Mouse (Mus musculus): Measurements from ENCODE around the gene Ism1.

Ism1 gene

DNA sequence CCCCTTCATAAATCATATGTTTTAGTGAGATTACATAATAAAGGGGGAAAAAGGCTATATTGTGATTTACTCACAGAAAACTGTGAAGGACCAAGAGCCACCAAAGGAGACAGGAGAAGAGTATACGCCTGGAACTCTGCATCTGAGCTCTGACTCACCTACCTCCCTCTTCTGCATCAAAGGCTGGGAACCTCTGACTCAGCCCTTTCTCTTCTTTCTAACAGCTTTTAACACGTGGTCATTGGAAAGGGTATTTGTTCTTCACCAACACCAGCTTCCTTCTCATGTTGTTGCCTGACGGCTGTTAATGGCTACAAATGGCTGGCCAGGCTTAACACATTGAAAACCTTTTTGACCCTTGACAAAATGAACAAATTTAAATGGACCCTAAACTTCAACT, 36.2 kb downstream of the Ism1 start:
- no peak for DNase-seq (ENCODE audit: low spot score)

GRCm38 (mm10) chr2:139717772-139718171, 39.8 kb downstream of the Ism1 start:
- no peak for DNase-seq (ENCODE audit: low spot score)

- no peak for DNase-seq (ENCODE audit: low spot score)
These were observed 44.7 kb downstream of the Ism1 start for GRCm38 (mm10) chr2:139722700-139723099.

DNA sequence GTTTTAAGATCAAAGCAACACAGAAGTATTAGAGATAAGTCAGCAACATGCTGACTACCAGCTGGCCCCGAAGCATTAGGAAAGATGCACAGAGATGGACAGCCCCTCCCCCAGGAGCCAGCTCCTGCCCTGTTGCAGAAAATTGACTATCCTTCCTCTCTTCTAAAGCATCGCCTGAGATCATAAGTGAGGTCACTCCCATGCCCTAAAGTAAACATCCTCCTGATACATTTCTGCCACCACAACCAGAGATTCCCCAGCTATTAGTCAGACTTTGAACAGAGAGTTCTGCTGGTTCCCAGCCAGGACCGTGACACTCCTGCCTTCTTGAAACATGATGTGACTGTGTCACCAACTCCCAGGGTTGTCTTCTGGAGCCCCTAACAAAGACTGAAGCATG, 45.3 kb downstream of the Ism1 start:
- no peak for DNase-seq (ENCODE audit: low spot score)

DNA sequence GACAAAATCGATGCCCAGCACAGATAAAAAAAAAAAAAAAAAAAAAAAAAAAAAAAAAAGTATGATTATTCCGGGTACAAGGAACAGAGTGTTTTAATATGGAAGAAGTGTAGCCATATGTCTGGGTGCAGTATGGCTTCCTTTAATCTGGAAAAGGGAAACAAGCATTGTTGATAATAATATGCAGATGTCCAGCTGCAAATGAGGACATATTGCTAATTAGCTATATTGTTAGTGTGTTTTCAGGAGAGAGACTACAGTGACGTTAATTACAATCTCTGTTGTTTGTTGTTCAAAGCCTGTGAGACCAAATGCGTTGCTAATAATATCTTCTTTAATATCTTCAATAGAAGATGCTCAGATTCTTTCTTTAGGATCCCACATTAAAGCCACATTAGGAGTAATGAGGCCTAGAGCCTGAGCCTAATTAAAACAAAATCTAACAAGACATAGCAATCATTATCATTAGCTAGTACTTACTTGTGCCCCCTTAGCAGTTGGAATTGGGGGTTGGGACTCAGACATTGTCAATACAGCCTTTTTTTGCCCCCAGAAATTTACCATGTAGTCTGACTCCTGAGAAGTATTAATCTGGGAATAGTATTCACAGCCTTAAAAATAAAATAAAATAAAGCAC, 46.3 kb downstream of the Ism1 start:
- DNase-seq (ENCODE audit: low spot score), result no peak

- DNase-seq (ENCODE audit: low spot score), result no peak
These were observed 47.4 kb downstream of the Ism1 start for GRCm38 (mm10) chr2:139725328-139725727.

DNA sequence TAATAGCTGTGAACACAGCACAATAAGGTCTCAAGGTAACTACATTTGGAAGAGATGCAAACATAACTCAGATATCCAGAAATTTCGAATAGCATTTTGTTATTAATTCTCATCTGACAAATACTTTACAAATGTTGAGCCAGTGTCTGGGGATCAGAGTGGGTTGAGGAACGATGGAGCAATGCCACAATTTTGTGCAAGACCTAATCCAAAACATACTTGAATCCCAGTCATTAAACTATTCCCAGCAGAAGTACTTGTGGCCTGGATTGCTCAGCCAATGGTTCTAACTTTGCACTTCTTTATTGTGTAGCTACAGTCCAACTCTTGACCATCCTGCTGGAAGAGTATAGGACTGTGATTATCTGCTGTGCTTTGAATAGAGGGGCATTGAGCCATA, 50.1 kb downstream of the Ism1 start:
- no peak for DNase-seq (ENCODE audit: low spot score)

DNA sequence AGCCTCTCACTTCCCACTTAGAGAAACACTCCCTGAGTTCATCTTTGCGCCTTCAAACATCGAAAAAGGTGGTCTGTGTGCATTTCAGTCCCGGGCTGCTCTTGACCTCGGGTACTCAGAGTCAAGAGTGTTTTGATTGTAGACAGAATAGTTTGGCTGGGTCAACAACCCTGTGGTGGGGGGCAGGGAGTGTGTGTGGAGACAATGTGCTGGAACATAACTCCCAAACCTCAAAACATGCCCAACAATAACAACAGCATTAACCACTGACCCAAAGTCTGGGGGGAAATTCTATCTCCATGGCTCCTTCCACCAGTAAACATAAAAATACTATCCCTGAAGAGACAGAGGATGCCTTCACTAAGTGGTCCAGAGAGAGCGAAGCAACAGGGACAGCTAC, 51.4 kb downstream of the Ism1 start:
- no peak for DNase-seq (ENCODE audit: low spot score)

DNA sequence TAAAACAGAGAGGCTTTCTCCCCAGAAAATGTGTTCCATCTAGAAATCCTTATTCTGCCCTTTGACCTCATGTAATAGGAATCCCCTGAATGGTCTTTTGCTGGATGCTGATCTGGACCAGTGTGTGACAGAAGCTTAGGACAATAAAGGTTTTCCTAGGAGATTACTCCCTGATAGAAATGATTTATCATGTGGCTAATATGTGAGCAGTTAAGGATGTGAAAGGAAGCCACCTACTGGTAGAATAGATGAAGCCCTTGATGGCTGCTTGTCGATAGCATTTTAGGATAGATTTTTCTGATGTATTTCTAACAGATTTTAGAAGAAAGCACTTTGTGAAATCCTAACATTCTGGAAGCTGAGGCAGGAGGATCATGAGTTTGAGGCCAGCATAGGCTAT, 64.4 kb downstream of the Ism1 start:
- no peak for DNase-seq (ENCODE audit: low spot score)

DNA sequence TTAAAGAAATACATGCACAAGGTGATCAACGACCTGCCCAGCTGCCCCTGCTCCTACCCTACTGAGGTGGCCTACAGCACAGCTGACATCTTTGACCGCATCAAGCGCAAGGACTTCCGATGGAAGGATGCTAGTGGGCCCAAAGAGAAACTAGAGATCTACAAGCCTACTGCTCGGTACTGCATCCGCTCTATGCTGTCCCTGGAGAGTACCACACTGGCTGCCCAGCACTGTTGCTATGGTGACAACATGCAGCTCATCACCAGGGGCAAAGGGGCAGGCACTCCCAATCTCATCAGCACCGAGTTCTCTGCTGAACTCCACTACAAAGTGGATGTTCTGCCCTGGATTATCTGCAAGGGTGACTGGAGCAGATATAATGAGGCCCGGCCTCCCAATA, 79.0 kb downstream of the Ism1 start:
- no peak for DNase-seq (ENCODE audit: low spot score)

DNA sequence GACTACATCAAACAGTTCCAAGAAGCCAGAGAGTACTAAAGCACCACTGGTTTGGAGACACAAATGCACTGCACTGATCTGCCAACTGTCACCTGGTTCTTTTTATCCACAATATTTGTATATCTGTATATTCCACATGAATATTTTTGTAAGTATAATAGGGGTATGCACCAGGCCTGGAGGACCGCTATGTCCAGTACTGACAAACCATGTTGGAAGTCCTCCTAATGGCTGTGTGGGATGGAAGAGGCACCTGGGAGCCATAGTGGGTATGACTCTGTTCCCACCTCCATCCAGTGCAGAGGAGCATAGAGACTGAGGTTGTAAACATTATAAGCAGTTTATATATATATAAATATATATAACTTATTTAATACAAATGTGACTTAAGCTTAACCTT, 79.5 kb downstream of the Ism1 start:
- DNase-seq (ENCODE audit: low spot score), result no peak

DNA sequence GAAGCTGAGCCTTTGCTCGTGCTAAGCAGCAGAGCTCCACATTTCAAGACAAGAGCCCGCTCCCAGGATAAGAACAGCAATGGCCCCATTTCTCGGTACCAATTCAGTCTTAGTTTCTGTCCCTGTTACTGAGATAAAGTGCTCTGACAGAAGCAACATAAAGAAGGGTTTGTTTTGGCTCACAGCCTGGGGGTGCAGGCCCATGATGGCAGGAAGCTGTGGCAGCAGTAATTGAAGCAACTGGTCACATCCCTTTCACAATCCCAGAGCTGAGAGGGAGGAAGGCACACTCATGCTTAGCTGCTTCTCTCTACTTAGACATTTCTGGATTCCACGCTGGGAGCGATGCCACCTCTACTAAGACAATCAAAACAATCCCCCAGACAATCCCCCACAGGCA, 86.4 kb downstream of the Ism1 start:
- no peak for DNase-seq (ENCODE audit: low spot score)

GRCm38 (mm10) chr2:139774949-139775570, 97.1 kb downstream of the Ism1 start:
- no peak for DNase-seq (ENCODE audit: low spot score)

DNA sequence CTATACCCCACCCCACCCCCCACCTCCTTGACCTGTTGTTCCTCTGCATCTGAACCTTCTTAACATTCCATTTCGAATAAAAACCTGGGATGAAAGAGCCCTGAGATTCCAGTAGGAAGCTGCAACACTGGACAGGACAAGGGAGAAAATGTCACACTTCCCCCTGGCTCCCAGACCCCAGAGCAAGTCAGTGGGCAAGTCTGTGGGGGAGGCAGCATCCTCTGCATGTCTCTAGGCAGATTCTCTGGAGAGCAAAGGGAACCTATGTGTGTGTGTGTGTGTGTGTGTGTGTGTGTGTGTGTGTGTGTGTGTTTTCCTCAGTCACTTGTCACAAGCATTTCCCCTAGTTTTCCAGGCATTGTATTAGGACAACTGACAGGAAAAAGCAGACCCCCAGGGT, 98.7 kb downstream of the Ism1 start:
- no peak for DNase-seq (ENCODE audit: low spot score)

DNA sequence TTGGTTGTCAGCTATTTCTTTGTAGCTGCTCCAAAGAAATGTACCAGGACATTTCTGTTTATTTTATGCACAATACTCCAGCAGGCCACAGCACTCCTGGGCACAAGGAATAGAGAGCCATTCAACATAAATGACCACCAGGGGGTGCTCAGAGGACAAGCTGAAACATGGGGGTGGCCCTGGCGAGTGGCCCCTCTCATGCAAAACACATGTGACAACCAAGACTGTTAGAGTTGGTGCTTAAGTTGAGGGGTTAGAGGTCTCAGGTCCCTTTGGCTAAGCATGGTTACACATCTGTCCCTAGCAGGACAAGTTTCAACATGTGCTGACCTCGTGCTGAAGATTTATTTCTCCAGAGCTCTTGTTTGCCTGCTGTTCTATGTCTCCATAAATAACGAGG, 100.3 kb downstream of the Ism1 start:
- no peak for DNase-seq (ENCODE audit: low spot score)

- no peak for DNase-seq (ENCODE audit: low spot score)
These were observed 105.4 kb downstream of the Ism1 start for GRCm38 (mm10) chr2:139783318-139783850.

DNA sequence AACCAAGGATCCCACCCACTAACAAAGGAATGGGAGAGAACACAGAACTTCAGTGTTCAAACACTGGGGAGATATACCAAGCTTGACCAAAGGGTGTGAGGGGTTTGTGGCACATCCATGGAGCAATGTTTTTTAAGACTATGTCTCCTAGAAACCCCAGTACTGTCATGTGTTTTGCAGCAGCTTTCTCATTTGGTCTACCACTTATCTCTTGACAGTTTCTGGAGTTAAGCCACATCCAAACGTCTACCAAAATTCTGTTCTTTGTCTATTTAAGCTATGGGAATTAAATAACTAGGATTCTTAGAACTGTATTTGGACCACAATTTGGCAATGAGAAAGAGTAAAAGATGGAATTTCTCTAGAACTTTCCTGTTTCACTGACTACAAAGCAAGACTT, 106.5 kb downstream of the Ism1 start:
- DNase-seq (ENCODE audit: low spot score), result no peak

DNA sequence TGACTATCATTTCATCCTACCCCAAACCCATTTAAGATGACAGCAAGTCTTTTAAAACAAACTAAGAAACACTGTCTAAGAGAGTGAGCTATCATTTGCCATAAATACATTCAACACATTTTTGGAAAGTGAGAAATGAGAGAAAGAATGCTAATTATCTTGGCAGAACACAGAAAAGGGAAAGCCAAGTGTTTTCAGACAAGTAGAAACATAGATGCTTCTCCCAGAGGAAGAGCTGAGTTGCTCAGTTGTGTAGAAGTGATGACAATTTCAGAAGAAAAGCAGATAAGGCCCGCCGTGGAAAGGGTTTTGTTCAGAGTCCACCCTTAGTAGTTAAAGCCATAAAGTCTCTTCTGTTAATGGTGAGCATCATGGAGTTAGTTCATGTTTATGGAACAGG, 107.0 kb downstream of the Ism1 start:
- DNase-seq (ENCODE audit: low spot score), result no peak

GRCm38 (mm10) chr2:139788658-139789057, 110.7 kb downstream of the Ism1 start:
- DNase-seq (ENCODE audit: low spot score), result no peak

GRCm38 (mm10) chr2:139792345-139793120, 114.6 kb downstream of the Ism1 start:
- DNase-seq (ENCODE audit: low spot score), result no peak

DNA sequence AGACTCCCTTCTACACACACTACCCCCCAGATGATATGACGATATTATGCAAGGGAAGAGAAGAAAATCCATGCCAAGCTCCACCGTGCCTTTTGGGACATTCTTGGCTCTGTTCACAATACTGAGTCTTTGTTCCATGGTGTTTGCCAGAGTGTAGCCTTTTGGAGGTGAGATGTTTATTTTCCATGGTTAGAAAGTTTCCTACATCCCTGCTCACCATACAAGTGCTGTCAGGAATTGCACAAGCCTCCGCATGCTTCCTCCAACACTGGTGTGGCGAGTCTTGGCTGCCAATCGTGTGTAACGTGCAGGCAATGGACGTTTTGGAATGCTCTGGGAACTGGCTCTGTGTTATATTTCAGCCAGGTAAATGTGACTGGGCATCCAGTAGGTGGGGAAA, 126.1 kb downstream of the Ism1 start:
- no peak for DNase-seq (ENCODE audit: low spot score)

- no peak for DNase-seq (ENCODE audit: low spot score)
These were observed 129.9 kb downstream of the Ism1 start for GRCm38 (mm10) chr2:139807887-139808286.

Data from spleen, adult 12 weeks (tissue).